Mouse (Mus musculus) kidney, embryonic 16.5 days (tissue): ENCODE measurements around the gene Pofut1. TPM values are rescaled to one million over a fixed set of nuclear protein-coding genes. Genes with fewer than 3 reads are reported as not detected.
"Not testable (repeated sequence)": the region's sequence is repeated elsewhere in the genome, so short reads cannot be mapped to it uniquely, and the experiment has no call there.

ENCODE experiments used
- ATAC-seq: fragments of 200-750 bp; cut with Nextera tagmentation; 2 replicates; pipeline ENCODE4 v1.8.0; 2017; ENCODE audit warnings: moderate TSS enrichment; ENCODE audit not compliant: low FRiP score, low TSS enrichment
- H3K27ac ChIP-seq: fragments of 300-500 bp; sonication (generic); 2 replicates; pipeline ENCODE4 v1.5.1; 2014; ENCODE audit warnings: low read length
- H3K27me3 ChIP-seq: fragments of 300-500 bp; sonication (generic); 2 replicates; pipeline ENCODE4 v1.6.1; 2014; ENCODE audit warnings: low read length, control low read depth, mixed read lengths; ENCODE audit not compliant: insufficient read depth
- H3K36me3 ChIP-seq: fragments of 300-500 bp; sonication (generic); 2 replicates; pipeline ENCODE4 v1.6.1; 2014; ENCODE audit warnings: low read length, control low read depth, mixed read lengths; ENCODE audit not compliant: insufficient read depth
- H3K4me1 ChIP-seq: fragments of 300-500 bp; sonication (generic); 2 replicates; pipeline ENCODE4 v1.6.1; 2014; ENCODE audit warnings: low read length, control low read depth, mixed read lengths; ENCODE audit not compliant: insufficient read depth
- H3K4me2 ChIP-seq: fragments of 300-500 bp; sonication (generic); replicated peaks from 2 replicates; pipeline ENCODE4 v1.6.1; 2014; ENCODE audit warnings: low read depth, low read length
- H3K4me3 ChIP-seq: fragments of 300-500 bp; sonication (generic); 2 replicates; pipeline ENCODE4 v1.5.1; 2014; ENCODE audit warnings: mild to moderate bottlenecking, low read length
- H3K9ac ChIP-seq: fragments of 300-500 bp; sonication (generic); replicated peaks from 2 replicates; pipeline ENCODE4 v1.6.1; 2014; ENCODE audit warnings: low read length
- H3K9me3 ChIP-seq: fragments of 300-500 bp; sonication (generic); 2 replicates; pipeline ENCODE4 v1.6.1; 2016; ENCODE audit warnings: low read length, control low read depth
- WGBS: fragments of 180-500 bp; shearing (Covaris S2); extraction: QIAGEN DNeasy Blood & Tissue Kit; methylation state at CpG from one replicate; pipeline ENCODE4 v1.1.7; 2014; 5-methylcytosine and 5-hydroxymethylcytosine counted together
- polyA plus RNA-seq: library from polyadenylated mRNA; unstranded; fragments of >200 nt; fragmentation: Nextera tagmentation; extraction: Ambion mirVana; gene quantifications from 2 replicates; pipeline ENCODE4 v1.2.1, GENCODE M21; 2015

Pofut1 gene
- polyA plus RNA-seq, 1 experiment from 2014 or later = 6.5 TPM

DNA sequence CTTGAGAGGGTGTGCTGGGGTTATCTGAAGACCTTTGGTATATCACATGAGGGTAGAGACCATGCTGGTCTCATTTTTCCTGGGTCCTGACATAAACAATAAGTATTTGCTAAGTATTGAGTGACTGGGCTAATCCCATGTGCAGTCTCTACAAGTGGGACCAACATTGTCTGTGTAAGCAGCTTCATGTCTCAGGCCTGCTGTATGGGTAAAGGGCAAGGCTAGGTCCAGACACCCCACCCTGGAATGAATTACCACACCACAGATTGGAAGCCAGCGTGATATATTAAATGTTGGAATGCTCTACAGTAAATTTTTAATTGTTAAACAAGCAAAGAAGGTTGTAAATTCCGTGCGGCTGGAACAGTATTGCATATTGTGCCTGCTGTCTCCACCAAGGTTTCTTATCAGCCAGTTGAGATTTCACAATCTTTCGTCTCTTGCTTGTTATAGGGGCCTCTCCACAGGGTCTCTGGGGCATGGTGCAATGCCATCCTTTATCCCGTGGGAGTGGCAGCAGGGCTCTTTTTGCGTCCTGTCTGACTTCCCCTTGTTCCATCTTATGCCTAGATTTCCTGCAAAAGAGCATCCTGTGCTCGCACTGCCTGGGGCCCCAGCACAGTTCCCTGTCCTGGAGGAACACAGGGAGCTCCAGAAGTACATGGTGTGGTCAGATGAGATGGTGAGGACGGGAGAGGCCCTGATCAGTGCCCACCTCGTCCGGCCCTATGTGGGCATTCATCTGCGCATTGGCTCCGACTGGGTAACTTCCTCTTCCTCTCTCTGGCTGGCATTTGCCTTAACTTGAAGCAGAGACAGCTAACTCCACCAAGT is 17.9 kb downstream of the Pofut1 start:
- no peaks in the 10 kb centered on the region for H3K4me1 ChIP-seq
- 57% methylated on average over 12 of the region's 12 CpGs for WGBS
- H3K4me3 ChIP-seq = no peak overlapping the region
- no peaks in the 10 kb centered on the region for H3K27me3 ChIP-seq
- ATAC-seq = no peak
- H3K27ac ChIP-seq = peak overlapping the region; percentile 29; the same call in 1 of the 2 replicates
- H3K9me3 ChIP-seq = no peaks in the 10 kb centered on the region
- no peak overlapping the region for H3K4me2 ChIP-seq
- peaks cover 19% of the 10 kb centered on the region for H3K36me3 ChIP-seq
- H3K9ac ChIP-seq = no peak overlapping the region

DNA sequence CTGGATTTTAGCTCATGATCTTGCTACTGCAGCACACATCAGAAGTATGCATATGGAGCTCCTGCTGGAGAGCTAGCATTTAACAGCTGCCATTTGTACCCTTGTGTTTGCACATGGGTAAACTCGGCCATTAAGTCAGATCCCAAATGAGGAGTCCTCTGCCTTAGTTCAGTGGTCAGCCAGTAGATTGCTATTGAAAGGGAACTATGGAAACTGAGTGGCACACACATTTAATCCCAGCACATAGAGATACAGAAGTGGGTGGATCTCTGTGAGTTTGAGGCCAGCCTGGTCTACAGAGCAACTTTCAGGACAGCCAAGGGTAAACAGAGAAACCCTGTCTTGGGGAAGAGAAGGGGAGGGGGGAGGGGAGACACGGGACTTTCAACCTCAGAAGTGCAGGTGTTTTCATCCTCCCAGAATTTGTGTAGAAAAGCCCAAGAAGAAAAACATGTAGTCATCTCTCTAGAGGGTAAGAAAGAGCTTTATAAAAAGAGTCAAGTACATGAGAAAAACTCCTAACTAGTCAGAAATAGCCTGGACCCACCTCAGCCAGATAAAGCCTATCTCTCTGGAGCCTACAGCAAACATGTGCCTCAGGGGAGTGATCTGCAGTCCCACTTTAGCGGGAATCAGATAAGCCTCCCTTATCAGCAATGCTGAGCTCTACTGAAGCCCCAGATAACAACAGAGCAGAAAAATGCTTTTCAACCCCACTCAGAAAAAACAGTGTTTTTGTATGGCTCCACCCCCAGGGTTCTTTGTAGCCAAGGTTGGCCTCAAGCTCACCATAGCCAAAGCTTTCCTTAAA is 18.7 kb downstream of the Pofut1 start:
- Histone ChIP-seq H3K27me3 (no peaks in the 10 kb centered on the region), H3K9me3 (no peaks in the 10 kb centered on the region), H3K9ac (no peak overlapping the region), H3K4me2 (no peak overlapping the region), H3K36me3 (peaks cover 22% of the 10 kb centered on the region), H3K4me1 (no peaks in the 10 kb centered on the region), H3K27ac (peak overlapping the region; percentile 29; the same call in 1 of the 2 replicates), H3K4me3 (no peak overlapping the region)
- 62% methylated on average over 3 of the region's 3 CpGs for WGBS
- ATAC-seq = no peak

DNA sequence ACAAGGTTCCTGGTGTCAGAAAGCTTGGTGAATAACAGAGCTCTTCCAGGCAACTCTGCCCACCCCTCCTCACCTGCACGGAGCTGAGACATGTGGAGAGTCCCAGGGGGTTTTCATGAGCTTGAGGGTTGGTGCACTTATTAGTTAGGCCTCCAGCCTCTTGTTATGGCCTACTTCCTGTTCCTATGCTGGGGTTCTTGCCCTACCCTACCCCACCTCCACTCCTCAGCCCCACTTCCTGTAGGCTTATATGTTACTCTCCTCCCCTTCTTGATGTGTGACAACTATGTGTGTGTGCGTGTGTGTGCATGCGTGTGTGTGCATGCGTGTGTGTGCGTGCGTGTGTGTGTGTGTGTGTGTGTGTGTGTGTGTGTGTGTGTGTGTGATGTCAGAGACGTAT is 21.7 kb downstream of the Pofut1 start:
- H3K27ac ChIP-seq = no peak overlapping the region
- ATAC-seq = no peak
- H3K36me3 ChIP-seq = peaks cover 41% of the 10 kb centered on the region
- no peak overlapping the region for H3K4me2 ChIP-seq
- H3K9me3 ChIP-seq = no peaks in the 10 kb centered on the region
- H3K9ac ChIP-seq = no peak overlapping the region
- H3K4me3 ChIP-seq = no peak overlapping the region
- H3K27me3 ChIP-seq = no peaks in the 10 kb centered on the region
- 86% methylated on average over 7 of the region's 7 CpGs for WGBS
- no peaks in the 10 kb centered on the region for H3K4me1 ChIP-seq

DNA sequence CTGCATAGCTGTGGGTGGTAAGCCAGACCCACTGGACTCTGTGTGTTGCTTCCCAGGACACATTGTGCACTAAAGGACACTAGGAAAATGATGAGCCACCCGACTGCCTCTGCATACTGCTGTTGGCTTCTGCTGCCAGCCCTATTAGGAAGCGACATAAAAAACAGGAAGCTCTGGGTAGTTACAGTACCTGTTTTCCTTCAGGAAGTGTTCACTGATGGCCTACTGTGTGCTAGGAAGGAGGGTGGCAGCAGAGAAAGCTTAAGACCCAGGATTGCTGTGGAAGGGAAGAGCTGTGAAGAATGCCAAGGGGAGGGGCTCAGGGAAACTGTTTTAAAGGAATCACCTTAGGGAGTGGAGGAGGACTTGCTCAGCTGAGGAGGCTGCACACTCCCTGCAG is 26.0 kb downstream of the Pofut1 start:
- no peak for ATAC-seq
- Histone ChIP-seq H3K36me3 (peaks cover 30% of the 10 kb centered on the region), H3K4me2 (no peak overlapping the region), H3K27ac (no peak overlapping the region), H3K9me3 (no peaks in the 10 kb centered on the region), H3K4me1 (no peaks in the 10 kb centered on the region), H3K9ac (no peak overlapping the region), H3K4me3 (no peak overlapping the region), H3K27me3 (no peaks in the 10 kb centered on the region)
- WGBS = 89% methylated on average over 2 of the region's 2 CpGs

DNA sequence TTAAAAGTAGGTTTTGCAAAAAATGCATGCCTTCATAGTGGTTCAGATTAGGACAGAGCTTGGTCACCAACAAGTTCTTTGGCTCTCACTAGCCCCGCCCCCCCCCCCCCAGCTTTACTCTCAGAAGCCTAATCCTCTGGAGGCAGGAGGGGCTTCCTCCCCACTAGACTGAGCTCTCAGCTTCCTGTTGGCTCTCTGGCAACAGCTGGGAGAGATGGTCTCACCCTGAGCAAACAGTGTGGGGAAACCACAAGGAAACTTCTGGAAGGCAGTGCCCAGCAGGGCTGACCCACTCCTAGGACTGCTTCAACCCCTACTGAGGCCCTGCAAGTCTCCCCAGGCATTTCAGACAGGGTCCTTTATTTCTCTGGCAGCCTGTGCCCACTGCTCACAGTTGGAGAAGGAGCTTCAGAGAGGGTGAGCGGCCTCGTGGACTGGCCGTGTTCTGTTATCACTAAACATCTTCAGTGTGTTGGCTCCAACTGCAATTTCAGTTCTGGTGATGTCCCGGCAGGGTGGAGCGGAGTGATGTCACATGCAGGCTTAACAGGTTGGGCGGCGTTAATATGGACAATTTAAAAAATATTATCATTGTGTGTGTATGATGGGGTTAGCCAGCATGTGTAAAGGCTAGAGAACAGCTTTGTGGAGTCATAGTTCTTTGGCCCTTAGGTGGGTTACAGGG is 29.0 kb downstream of the Pofut1 start:
- H3K27ac ChIP-seq, ATAC-seq, H3K9me3 ChIP-seq, H3K4me3 ChIP-seq, H3K9ac ChIP-seq, H3K27me3 ChIP-seq, H3K4me2 ChIP-seq, H3K4me1 ChIP-seq: not testable (repeated sequence)
- H3K36me3 ChIP-seq = peaks cover 16% of the 10 kb centered on the region
- 69% methylated on average over 8 of the region's 8 CpGs for WGBS

DNA sequence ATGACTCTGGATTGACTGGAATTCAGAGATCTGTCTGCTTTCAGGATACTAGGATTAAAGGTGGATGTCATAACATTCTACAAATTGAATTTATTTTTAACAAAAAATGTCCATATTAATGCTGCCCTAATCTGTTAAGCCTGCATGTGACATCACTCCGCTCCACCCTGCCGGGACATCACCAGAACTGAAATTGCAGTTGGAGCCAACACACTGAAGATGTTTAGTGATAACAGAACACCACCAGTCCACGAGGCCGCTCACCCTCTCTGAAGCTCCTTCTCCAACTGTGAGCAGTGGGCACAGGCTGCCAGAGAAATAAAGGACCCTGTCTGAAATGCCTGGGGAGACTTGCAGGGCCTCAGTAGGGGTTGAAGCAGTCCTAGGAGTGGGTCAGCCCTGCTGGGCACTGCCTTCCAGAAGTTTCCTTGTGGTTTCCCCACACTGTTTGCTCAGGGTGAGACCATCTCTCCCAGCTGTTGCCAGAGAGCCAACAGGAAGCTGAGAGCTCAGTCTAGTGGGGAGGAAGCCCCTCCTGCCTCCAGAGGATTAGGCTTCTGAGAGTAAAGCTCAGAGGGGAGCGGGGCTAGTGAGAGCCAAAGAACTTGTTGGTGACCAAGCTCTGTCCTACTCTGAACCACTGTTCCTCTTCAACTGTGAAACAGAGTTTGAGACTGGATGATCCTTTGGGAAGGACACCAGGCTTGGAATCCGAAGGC is 33.0 kb downstream of the Pofut1 start:
- not testable (repeated sequence) for H3K4me2 ChIP-seq, H3K36me3 ChIP-seq, H3K9me3 ChIP-seq, H3K9ac ChIP-seq, H3K27me3 ChIP-seq, H3K27ac ChIP-seq, H3K4me1 ChIP-seq, H3K4me3 ChIP-seq
- WGBS = 84% methylated on average over 6 of the region's 6 CpGs
- ATAC-seq = 0 out of 2 replicates have a peak, but pooled peaks have one; percentile 31

DNA sequence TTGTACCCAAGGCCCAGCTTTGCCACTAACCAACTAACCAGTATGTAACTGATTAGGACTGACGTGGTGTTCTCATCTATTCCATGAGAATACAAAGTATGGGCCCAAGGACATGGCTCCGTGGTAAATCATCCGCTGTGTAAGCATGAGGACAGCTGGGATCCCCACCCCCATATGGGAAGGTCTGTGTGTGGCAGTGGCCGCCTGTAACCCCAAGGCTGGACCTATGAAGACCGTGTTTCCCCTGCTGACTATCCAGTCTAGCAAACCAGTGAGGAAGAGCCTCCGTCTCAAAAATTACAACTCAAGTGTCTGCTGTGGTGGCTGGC is 33.5 kb downstream of the Pofut1 start:
- Histone ChIP-seq H3K4me2 (no peak overlapping the region), H3K27me3 (no peaks in the 10 kb centered on the region), H3K4me3 (no peak overlapping the region), H3K9me3 (no peaks in the 10 kb centered on the region; the same call in 1 of the 2 replicates), H3K36me3 (no peaks in the 10 kb centered on the region), H3K4me1 (no peaks in the 10 kb centered on the region), H3K9ac (no peak overlapping the region), H3K27ac (no peak overlapping the region)
- ATAC-seq = no peak
- 76% methylated on average over 6 of the region's 6 CpGs for WGBS

DNA sequence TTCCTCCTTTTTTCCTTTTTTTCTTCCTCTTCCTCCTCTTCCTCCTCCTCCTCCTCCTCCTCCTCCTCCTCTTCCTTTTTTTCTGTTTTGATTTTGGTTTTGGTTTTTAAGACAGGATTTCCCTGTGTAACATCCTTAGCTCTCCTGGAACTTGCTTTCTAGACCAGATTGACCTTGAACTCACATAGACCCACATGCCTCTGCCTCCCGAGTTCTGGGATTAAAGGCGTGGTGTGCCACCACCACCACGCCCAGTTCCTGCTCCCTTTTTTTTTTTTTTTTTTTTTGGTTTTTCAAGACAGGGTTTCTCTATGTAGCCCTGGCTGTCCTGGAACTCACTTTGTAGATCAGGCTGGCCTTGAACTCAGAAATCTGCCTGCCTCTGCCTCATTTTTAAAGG is 34.2 kb downstream of the Pofut1 start:
- not testable (repeated sequence) for H3K36me3 ChIP-seq, ATAC-seq
- WGBS = 84% methylated on average over 3 of the region's 3 CpGs

DNA sequence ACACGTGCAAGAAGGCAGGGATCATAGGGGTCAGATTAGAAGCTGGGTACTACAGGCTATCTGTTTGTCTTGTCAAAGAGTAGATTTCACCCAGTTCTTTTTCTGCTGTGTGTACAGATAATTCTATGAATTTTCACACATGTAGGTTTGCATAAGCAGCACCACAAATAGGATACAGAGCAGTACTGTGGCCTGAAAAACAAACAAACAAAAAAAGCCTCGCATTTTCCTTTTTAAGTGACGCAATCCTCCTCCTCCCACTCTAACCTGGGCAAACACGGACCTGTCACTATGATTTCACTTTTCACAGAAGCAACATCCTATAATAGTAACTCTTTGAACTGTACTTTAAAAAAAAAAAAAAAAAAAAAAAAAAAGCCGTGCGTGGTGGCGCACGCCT is 35.1 kb downstream of the Pofut1 start:
- no peak overlapping the region for H3K9ac ChIP-seq
- no peaks in the 10 kb centered on the region; the same call in 1 of the 2 replicates for H3K9me3 ChIP-seq
- no peak for ATAC-seq
- no peaks in the 10 kb centered on the region for H3K4me1 ChIP-seq
- no peak overlapping the region for H3K4me3 ChIP-seq
- no peak overlapping the region for H3K27ac ChIP-seq
- no peaks in the 10 kb centered on the region for H3K36me3 ChIP-seq
- H3K4me2 ChIP-seq = no peak overlapping the region
- 90% methylated on average over 8 of the region's 8 CpGs for WGBS
- no peaks in the 10 kb centered on the region for H3K27me3 ChIP-seq

More for the DNA sequence above, 34.2 kb downstream of the Pofut1 start:
- H3K4me3 ChIP-seq, H3K27me3 ChIP-seq, H3K27ac ChIP-seq, H3K9ac ChIP-seq, H3K9me3 ChIP-seq, H3K4me2 ChIP-seq, H3K4me1 ChIP-seq: not testable (repeated sequence)
